11 mouse cellular contexts compared by ENCODE assay signal in genomic region chr10:104456352-104456725, GRCm38 (mm10).
DNase-seq lines count a peak whose midpoint lies in the region; ATAC-seq and TF ChIP-seq lines count a peak whose summit lies in the region.
"Had no signal": no experiment of that assay in that cellular context is flagged by ENCODE, and none has a peak within 500 bp of the region (broad histone marks: within the 10 kb centered on the region; RNA-seq: fewer than 3 reads in every experiment).

No protein-coding gene starts in this region.

- no peaks in the 10 kb centered on the region for H3K27me3 ChIP-seq in forebrain, embryonic 13.5 days
- H3K27me3 ChIP-seq in forebrain, embryonic 10.5 days (ENCODE audit: poor library complexity, severe bottlenecking), result no peaks in the 10 kb centered on the region
- no peaks in the 10 kb centered on the region for H3K27me3 ChIP-seq in kidney, embryonic 16.5 days (ENCODE audit: insufficient read depth, low read length)
- no peaks in the 10 kb centered on the region for H3K27me3 ChIP-seq in forebrain, postnatal 0 days (ENCODE audit: insufficient read depth, low read length)
- no peaks in the 10 kb centered on the region for H3K27me3 ChIP-seq in midbrain, embryonic 14.5 days (ENCODE audit: control insufficient read depth, insufficient read depth, low read length)

- no peak for DNase-seq in forebrain, embryonic 10.5 days (ENCODE audit: extremely low spot score, low spot score)
- no peak for DNase-seq in kidney, postnatal 14 days
- no peak for DNase-seq in forebrain, postnatal 0 days
- DNase-seq in midbrain, embryonic 14.5 days, result no peak
- DNase-seq in right cerebral cortex, postnatal 4 days, result no peak
- DNase-seq in cerebellum, adult 18-20 months, result no peak
- DNase-seq: kidney, postnatal 4 days had no signal

- WGBS in forebrain, embryonic 13.5 days, result 26% methylated on average over 5 of the region's 5 CpGs
- WGBS in forebrain, embryonic 10.5 days, result 68% methylated on average over 5 of the region's 5 CpGs
- WGBS in kidney, embryonic 16.5 days, result 4% methylated on average over 5 of the region's 5 CpGs
- WGBS in forebrain, postnatal 0 days, result 26% methylated on average over 5 of the region's 5 CpGs
- WGBS in midbrain, embryonic 14.5 days, result 34% methylated on average over 5 of the region's 5 CpGs

- no peak for ATAC-seq in forebrain, embryonic 13.5 days
- no peak for ATAC-seq in kidney, embryonic 16.5 days (ENCODE audit: low FRiP score, low TSS enrichment)
- no peak; the same call in 1 of the 2 replicates for ATAC-seq in forebrain, postnatal 0 days
- ATAC-seq in midbrain, embryonic 14.5 days (ENCODE audit: low FRiP score, low TSS enrichment), result no peak
- ATAC-seq: activated CD4-positive, CD25-positive, alpha-beta regulatory T cell, adult 4 months had no signal

- no peaks in the 10 kb centered on the region for H3K9me3 ChIP-seq in forebrain, embryonic 13.5 days (replicated peaks)
- H3K9me3 ChIP-seq in forebrain, embryonic 10.5 days, result no peaks in the 10 kb centered on the region
- H3K9me3 ChIP-seq in kidney, embryonic 16.5 days (ENCODE audit: low read length), result no peaks in the 10 kb centered on the region
- H3K9me3 ChIP-seq in forebrain, postnatal 0 days (ENCODE audit: low read length), result no peaks in the 10 kb centered on the region
- no peaks in the 10 kb centered on the region for H3K9me3 ChIP-seq in midbrain, embryonic 14.5 days (ENCODE audit: control insufficient read depth, low read length)

- no peak overlapping the region for H3K27ac ChIP-seq in forebrain, embryonic 13.5 days
- no peak overlapping the region for H3K27ac ChIP-seq in forebrain, embryonic 10.5 days
- no peak overlapping the region for H3K27ac ChIP-seq in kidney, embryonic 16.5 days (ENCODE audit: low read length)
- H3K27ac ChIP-seq in forebrain, postnatal 0 days (ENCODE audit: low read depth, low read length), result no peak overlapping the region
- no peak overlapping the region; the same call in 1 of the 2 replicates for H3K27ac ChIP-seq in midbrain, embryonic 14.5 days (replicated peaks; ENCODE audit: low read depth, low read length)
- H3K27ac ChIP-seq: liver, embryonic 14.5 days had no signal

- H3K9ac ChIP-seq in forebrain, embryonic 13.5 days, result 0 out of 2 replicates have a peak overlapping the region, but pooled peaks have one; percentile 8
- no peak overlapping the region; the same call in 1 of the 2 replicates for H3K9ac ChIP-seq in kidney, embryonic 16.5 days (replicated peaks; ENCODE audit: low read length)
- peak overlapping the region; percentile 25; the same call in 1 of the 2 replicates for H3K9ac ChIP-seq in forebrain, postnatal 0 days
- H3K9ac ChIP-seq in midbrain, embryonic 14.5 days (replicated peaks; ENCODE audit: low read length), result peak overlapping the region; percentile 44; the same call in 1 of the 2 replicates
- H3K9ac ChIP-seq: liver, embryonic 14.5 days had no signal

- no peak for TF ChIP-seq CTCF in forebrain, postnatal 0 days (IDR thresholded peaks at IDR 0.05; ENCODE audit: low read depth)

- H3K4me3 ChIP-seq in forebrain, embryonic 13.5 days, result 0 out of 2 replicates have a peak overlapping the region, but pooled peaks have one; percentile 1
- H3K4me3 ChIP-seq in forebrain, embryonic 10.5 days, result no peak overlapping the region
- peak overlapping the region; percentile 37 for H3K4me3 ChIP-seq in kidney, embryonic 16.5 days (ENCODE audit: low read length)
- H3K4me3 ChIP-seq in forebrain, postnatal 0 days (ENCODE audit: low read depth, low read length), result peak overlapping the region; percentile 20
- H3K4me3 ChIP-seq in midbrain, embryonic 14.5 days (replicated peaks; ENCODE audit: low read depth, low read length), result peak overlapping the region; percentile 22

- peaks cover 4% of the 10 kb centered on the region; the same call in 1 of the 2 replicates for H3K4me1 ChIP-seq in forebrain, embryonic 13.5 days
- H3K4me1 ChIP-seq in forebrain, embryonic 10.5 days, result peaks cover 10% of the 10 kb centered on the region; the same call in 1 of the 2 replicates
- H3K4me1 ChIP-seq in kidney, embryonic 16.5 days (ENCODE audit: insufficient read depth, low read length), result peaks cover 4% of the 10 kb centered on the region
- no peaks in the 10 kb centered on the region for H3K4me1 ChIP-seq in forebrain, postnatal 0 days (ENCODE audit: insufficient read depth)
- H3K4me1 ChIP-seq in midbrain, embryonic 14.5 days (ENCODE audit: control insufficient read depth, insufficient read depth, low read length), result no peaks in the 10 kb centered on the region

- no peaks in the 10 kb centered on the region for H3K36me3 ChIP-seq in forebrain, embryonic 13.5 days (ENCODE audit: poor library complexity, severe bottlenecking)
- no peaks in the 10 kb centered on the region for H3K36me3 ChIP-seq in forebrain, embryonic 10.5 days (replicated peaks)
- no peaks in the 10 kb centered on the region for H3K36me3 ChIP-seq in kidney, embryonic 16.5 days (ENCODE audit: insufficient read depth, low read length)
- H3K36me3 ChIP-seq in forebrain, postnatal 0 days (ENCODE audit: insufficient read depth), result no peaks in the 10 kb centered on the region
- no peaks in the 10 kb centered on the region for H3K36me3 ChIP-seq in midbrain, embryonic 14.5 days (ENCODE audit: control insufficient read depth, insufficient read depth, low read length)

- H3K4me2 ChIP-seq in forebrain, embryonic 13.5 days, result peak overlapping the region; percentile 43
- peak overlapping the region; percentile 60 for H3K4me2 ChIP-seq in kidney, embryonic 16.5 days (replicated peaks; ENCODE audit: low read depth, low read length)
- peak overlapping the region; percentile 42 for H3K4me2 ChIP-seq in forebrain, postnatal 0 days (ENCODE audit: low read depth)
- peak overlapping the region; percentile 49 for H3K4me2 ChIP-seq in midbrain, embryonic 14.5 days (ENCODE audit: low read length)
